Mouse (Mus musculus): ENCODE results near the gene Ipmk.

The Ipmk gene

GRCm38 (mm10) chr10:71347509-71347949 is at the start of gene Ipmk:
Gene Ipmk (plus strand): TSS chr10:71347763.
- peak; percentile 99 for DNase-seq (ENCODE audit: low read depth, low spot score)

DNA sequence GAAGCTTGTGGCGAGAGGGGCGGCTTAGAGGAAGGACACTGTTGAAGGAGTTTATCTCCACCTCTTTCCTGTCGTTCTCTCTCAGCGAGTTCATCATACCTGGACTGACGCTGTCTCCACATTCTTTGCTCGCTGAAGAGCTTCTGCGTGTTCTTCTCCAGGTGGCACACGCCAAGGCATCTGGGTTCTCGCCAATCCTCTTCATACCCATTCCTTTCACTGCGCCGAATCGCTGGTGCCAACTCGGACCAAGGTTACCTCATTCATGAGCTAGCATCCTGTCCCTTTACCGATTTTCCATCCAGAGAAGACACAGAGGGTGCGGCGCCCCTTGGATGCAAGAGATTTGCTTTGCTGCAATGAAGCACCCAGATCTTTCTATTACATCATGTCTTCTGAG is 47.4 kb upstream of the Ipmk start:
- DNase-seq (ENCODE audit: low read depth, low spot score): peak; percentile 73

GRCm38 (mm10) chr10:71302490-71302889 is 45.1 kb upstream of the Ipmk start:
- DNase-seq (ENCODE audit: low read depth, low spot score): peak; percentile 80

- DNase-seq (ENCODE audit: low read depth, low spot score): peak; percentile 75
Measured at GRCm38 (mm10) chr10:71306190-71306589, 41.4 kb upstream of the Ipmk start.

DNA sequence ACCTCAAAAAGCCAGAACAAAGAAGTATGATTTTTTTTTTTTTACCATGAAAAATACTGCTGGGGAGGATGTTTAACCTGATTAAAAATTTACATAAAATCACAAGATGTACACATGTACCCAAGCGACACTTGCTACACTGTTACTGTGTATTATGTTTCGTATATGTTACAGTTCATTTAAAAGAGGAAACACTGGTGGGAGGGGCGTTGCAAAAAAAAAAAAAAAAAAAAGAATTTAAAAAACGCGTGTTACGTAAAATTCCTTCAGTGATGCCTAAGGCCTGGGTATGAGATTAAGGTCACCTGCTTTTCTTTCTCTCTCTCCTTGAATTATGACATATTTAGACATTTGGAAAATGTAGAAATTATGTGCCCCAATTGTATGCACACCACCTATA is 40.8 kb upstream of the Ipmk start:
- no peak for DNase-seq (ENCODE audit: low read depth, low spot score)

DNA sequence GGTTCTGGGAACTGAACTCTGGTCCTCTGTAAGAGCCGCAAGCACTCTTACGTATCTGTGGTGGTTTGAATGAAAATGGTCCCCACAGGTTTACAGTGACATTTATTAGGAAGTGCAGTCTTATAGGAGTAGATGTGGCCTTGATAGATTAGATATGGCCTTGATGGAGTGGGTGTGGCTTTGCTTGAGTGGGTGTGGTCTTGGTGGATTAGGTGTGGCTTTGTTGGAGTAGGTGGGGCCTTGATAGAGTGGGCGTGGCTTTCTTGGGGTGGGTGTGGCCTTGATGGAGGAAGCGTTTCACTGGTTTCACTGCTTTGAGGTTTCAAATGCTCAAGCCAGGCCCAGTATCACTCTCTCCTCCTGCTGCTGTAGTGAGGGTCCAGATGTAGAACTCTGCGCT is 39.4 kb upstream of the Ipmk start:
- no peak for DNase-seq (ENCODE audit: low read depth, low spot score)

DNA sequence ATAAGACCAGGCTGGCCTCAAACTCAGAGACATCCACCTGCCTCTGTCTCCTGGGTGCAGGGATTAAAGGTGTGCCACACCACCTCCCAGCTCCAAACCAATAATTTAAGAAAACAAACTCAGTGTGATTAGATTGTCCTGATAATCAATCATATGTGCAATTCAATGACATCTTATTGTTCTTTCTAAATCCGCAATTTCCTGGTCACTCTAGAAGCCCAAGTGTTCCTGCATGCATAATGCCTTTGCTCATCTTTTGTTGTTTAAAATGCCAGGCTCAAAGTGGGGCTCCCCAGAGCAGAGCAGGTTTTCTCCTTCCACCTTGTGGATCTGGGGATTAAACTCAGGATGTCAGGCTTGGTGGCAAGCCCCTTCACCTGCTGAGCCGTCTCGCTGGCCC is 37.3 kb upstream of the Ipmk start:
- no peak for DNase-seq (ENCODE audit: low read depth, low spot score)

GRCm38 (mm10) chr10:71314596-71314995 is 33.0 kb upstream of the Ipmk start:
- no peak for DNase-seq (ENCODE audit: low read depth, low spot score)

DNA sequence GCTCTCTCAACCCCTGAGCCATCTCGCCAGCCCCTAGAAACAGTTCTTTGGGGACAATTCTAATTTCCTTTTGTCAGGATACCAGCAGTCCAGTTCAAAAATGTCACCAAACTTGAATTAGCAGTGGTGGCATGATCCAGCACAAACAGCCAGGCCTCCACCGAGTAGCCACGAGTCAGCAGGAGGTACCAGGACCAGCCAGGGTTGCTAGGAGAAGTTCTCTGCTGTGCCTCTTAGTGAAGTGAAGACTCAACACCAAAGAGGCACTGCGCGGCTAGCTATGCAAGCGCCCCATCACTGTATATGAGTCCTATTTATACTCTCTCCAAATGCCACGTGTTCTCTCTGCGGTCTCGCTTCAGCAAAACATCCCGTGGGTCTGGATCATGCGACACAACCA is 31.5 kb upstream of the Ipmk start:
- no peak for DNase-seq (ENCODE audit: low read depth, low spot score)

GRCm38 (mm10) chr10:71316497-71316896 is 31.1 kb upstream of the Ipmk start:
- peak; percentile 53 for DNase-seq (ENCODE audit: low read depth, low spot score)

- DNase-seq (ENCODE audit: low read depth, low spot score): no peak
Measured at GRCm38 (mm10) chr10:71323669-71324068, 23.9 kb upstream of the Ipmk start.

DNA sequence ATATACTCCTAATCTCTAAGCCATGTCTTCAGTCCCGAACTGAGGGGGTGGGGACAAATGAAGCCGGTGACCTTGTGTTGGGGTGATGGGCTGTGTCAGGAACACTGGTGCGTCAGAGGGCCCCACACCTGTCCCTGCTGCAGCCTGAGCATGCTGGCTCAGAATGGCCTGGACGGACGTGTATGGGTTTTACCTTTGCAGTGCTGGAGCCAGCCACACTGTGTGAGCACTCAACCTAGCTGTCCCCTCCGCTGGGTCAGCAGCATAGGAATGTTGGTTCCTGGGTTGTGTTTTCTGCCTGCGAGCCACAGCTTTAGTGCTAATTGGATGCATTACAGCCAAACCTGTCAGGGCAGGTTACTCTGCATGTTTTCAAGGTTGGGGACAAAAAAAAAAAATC is 21.4 kb upstream of the Ipmk start:
- DNase-seq (ENCODE audit: low read depth, low spot score): no peak

DNA sequence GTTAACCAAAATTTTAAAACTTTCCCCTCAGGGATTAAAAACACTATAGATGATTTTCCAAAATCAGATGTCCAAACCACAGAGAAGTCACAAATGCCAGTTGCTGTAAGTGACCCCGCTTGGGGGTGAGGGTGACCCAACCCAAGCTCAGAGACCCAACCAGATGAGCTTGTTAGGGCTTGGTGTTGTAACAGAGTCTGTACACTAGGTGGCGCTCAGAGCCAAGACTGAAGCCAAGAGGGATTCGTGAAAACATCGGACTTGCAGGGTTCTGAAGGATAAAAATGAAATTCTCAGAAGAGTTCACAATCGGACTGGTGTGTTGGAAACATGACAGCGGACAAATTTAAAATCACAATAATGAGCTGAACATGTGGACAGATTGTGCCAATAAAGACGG is 20.8 kb upstream of the Ipmk start:
- peak; percentile 88 for DNase-seq (ENCODE audit: low read depth, low spot score)

DNA sequence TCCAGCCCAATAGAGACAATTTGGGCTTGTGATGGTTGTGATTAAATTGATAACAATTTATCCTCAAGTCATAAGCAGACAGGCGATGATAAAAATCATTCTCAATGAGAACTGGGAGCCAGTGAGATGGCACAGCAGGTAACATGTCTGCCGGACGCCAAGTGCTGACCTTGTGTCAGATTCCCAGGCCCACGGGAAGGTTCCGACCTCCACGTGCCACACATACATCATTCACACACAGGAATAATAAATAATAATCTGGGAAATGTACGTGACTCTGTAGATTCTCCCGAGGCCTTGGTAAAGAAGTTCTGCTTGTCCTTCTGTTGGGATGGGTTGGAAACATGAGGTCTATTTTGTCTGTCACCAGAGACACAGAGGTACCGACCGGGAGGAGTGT is 20.2 kb upstream of the Ipmk start:
- DNase-seq (ENCODE audit: low read depth, low spot score): no peak

DNA sequence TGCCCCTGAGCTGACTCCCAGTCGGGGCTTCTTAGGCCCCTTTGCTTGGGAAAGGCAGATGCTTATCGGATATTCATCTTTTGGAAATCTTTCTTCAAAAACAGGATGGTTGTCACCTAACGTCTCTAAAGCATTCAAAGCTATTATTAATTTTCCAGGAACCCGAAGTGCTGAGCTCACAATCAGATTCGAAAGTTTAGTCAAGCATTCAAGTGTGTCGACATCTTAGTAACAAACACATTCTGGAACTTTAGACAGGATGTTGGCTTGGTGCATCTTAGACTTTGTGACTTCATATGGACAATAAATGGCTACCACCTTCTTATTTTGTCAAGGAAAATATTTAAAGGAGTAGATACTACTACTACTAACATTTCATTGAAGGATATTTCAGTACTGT is 19.2 kb upstream of the Ipmk start:
- no peak for DNase-seq (ENCODE audit: low read depth, low spot score)

DNA sequence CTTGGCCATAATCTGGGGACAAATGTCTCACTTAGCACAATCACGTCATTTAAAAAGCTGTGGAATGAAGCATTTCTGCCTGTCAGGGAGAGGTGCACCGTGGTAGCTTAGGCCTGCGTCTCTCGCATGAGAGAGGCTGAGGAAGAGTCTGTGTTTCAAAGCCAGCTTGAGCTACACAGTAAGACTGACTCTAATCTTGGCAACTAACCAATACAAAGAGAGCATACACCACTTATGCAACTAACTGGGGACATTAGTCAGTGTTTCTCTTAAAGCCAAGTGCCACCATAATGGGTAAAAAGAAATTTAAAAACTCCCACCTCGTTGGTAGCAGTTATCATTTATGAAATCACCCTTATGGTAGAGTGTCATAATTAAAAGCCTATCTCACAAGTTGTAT is 18.7 kb upstream of the Ipmk start:
- DNase-seq (ENCODE audit: low read depth, low spot score): no peak

DNA sequence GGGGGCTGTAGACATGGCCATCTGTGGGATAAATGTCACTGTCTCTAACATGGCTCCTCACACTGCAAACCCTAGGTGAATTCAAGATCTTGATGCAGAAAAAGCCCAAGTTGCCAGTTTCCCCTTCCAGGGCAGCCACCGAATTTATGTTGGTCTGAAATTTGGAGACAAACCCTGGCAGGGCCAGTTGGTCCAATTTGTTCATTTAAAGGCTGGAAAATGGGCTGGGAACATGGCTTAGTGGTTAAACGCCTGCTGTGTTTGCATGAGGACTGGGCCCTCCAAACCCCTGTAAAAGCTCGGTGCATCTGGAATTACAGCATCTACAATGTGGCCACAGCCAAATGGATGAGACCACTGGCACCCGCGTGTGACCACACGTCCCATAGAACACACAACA is 18.3 kb upstream of the Ipmk start:
- DNase-seq (ENCODE audit: low read depth, low spot score): no peak

DNA sequence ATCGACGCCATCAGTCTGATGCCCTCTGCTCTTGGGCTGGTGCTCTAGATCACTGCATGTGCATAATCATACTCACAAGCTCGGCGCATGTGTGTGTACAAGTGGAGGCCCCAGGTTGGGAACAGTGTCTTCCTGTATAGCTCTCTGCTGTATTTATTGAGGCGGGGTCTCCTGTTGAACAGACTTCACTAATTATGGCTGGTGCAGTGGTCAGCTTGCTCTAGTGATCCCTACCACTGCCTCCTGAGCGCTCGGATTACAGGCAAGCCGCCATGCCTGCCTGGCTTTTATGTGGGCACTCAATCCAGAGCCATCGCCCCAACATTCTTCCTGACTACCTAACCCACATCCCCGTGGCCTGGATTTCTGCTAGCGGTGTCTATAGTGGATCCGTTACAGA is 17.5 kb upstream of the Ipmk start:
- DNase-seq (ENCODE audit: low read depth, low spot score): no peak

- no peak for DNase-seq (ENCODE audit: low read depth, low spot score)
Measured at GRCm38 (mm10) chr10:71331908-71332307, 15.7 kb upstream of the Ipmk start.

DNA sequence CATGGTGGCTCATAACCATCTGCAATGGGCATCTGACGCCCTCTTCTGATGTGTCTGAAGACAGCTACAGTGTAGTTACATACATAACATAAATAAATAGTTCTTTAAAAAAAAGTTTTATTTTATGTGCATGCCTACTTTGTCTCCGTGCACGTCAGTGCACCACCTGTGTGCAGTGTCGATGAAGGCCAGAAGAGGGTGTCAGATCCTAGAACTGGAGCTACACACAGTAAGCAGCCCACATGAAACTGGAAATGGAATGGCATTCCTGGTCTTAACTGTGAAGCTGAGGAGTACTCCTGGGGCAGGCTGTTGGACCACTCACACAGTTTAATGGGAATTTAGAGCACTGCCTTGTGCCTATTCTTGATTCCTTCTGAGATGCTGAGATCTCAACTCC is 15.2 kb upstream of the Ipmk start:
- peak; percentile 30 for DNase-seq (ENCODE audit: low read depth, low spot score)

- no peak for DNase-seq (ENCODE audit: low read depth, low spot score)
Measured at GRCm38 (mm10) chr10:71332859-71333258, 14.7 kb upstream of the Ipmk start.

- DNase-seq (ENCODE audit: low read depth, low spot score): no peak
Measured at GRCm38 (mm10) chr10:71337733-71338132, 9.8 kb upstream of the Ipmk start.

DNA sequence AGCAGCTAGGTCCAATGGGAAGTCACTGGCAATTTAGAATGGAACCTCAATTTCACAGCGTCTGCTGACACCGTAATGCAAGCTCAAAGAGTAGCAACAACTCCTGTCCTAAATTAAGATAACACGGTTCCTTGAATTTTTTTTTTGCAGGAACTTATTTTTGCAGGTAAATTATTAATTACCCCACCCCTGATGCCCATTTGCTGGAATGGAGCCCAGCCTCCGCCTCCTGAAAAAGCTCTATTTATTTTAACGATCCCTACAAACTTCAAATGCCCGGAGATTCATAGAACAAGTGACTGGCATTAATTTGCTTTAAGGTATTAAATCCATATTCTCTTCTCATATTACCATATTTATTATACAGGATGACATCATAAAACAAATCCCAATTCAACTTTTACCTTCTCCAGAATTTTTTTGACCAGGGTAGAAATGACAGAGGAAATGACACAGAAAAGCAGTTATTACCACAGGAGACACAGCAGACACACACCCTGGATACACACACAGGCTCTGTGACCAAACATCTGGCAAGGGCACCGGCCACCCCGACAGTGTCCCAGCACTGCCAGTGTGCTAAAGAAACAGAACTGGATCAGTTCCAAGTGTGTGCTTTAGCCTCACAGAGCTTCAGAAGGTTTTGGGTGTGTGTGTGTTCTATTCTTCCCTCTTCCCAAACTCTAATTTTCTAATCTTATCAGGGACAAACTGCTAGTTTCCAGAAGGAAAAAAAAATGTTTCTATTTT is 9.2 kb upstream of the Ipmk start:
- DNase-seq (ENCODE audit: low read depth, low spot score): peak; percentile 54

- no peak for DNase-seq (ENCODE audit: low read depth, low spot score)
Measured at GRCm38 (mm10) chr10:71339463-71339862, 8.1 kb upstream of the Ipmk start.
